Mouse (Mus musculus) effector memory CD4-positive, alpha-beta T cell, adult 5 months (primary cell): Measurements from ENCODE around the gene Cd209e. TPM values are rescaled to one million over a fixed set of nuclear protein-coding genes. Genes with fewer than 3 reads are reported as not detected.

Experiments
- polyA plus RNA-seq: library from polyadenylated mRNA; unstranded; fragments of 100-300 nt; shearing (Covaris generic); gene quantifications from one replicate; pipeline ENCODE4 v1.2.1, GENCODE M21; 2017

The Cd209e gene
- not detected for polyA plus RNA-seq

DNA sequence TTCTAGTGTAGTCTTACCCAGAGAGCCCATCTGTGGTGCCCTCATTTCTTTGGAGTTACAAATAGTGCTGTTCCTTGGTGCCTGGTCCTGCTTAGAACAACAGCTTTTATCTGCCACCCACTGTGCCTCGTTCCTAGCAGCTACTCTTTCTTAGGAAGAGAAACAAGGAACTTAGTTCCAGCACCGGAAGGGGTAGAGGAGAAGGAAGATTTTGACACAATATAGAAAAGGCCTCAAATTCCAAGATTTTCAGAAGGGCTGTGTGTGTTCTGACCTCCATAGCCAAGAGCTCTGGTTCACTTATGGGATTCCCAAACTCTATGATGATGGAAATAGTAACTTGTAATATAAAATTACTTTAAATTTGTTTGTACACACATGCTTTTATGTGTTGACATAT, at the start of gene Cd209e:
Gene Cd209e, minus strand, starts transcription at position 101 of the 400 bp plus-strand sequence.

DNA sequence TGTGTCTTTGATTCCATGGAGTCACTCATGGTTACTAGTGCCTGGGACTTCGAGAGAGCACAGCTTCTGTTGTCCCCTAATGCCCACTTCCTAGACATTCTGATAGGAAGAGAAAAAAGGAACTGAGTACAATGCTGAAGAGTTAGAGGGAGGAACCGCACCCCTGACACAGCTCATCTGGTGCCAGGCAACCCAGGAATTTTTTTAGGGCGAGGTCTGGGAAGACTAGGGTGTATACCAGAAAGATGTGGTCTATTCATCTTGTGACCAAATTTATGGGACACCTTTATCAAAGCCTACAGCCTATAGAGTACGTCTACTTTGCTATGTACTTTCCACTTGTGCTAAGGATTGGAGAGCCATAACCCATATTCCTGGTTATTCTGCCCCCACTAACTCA, 24.3 kb upstream of the Cd209e start, which contains the start of gene Cd209d:
Gene Cd209d, minus strand, starts transcription at position 101 of the 400 bp plus-strand sequence.

Other genes starting within 250 kb of the Cd209e start
- 102 TPM for gene Xab2, start 233.0 kb downstream of the Cd209e start, polyA plus RNA-seq
- 68.8 TPM for gene Pet100, start 232.8 kb downstream of the Cd209e start, polyA plus RNA-seq
- not detected for gene Pcp2, start 228.8 kb downstream of the Cd209e start, polyA plus RNA-seq
- gene Stxbp2, start 223.4 kb downstream of the Cd209e start, polyA plus RNA-seq: 160 TPM
- not detected for gene Retn, start 198.5 kb downstream of the Cd209e start, polyA plus RNA-seq
- gene Mcemp1, start 188.6 kb downstream of the Cd209e start, polyA plus RNA-seq: not detected
- gene Fcor, start 181.9 kb downstream of the Cd209e start, polyA plus RNA-seq: not detected
- 17.5 TPM for gene Trappc5, start 178.0 kb downstream of the Cd209e start, polyA plus RNA-seq
- gene Fcer2a, start 160.1 kb downstream of the Cd209e start, polyA plus RNA-seq: not detected
- gene Clec4g, start 133.7 kb downstream of the Cd209e start, polyA plus RNA-seq: not detected
- 0.34 TPM for gene Cd209a, start 105.3 kb downstream of the Cd209e start, polyA plus RNA-seq
- gene Cd209d, start 24.2 kb upstream of the Cd209e start, polyA plus RNA-seq: not detected
- gene Cd209b, start 72.5 kb upstream of the Cd209e start, polyA plus RNA-seq: not detected
- 1.3 TPM for gene Cd209c, start 100.4 kb upstream of the Cd209e start, polyA plus RNA-seq